Mouse (Mus musculus): ENCODE results near the gene Cep44.

Cep44 gene

DNA sequence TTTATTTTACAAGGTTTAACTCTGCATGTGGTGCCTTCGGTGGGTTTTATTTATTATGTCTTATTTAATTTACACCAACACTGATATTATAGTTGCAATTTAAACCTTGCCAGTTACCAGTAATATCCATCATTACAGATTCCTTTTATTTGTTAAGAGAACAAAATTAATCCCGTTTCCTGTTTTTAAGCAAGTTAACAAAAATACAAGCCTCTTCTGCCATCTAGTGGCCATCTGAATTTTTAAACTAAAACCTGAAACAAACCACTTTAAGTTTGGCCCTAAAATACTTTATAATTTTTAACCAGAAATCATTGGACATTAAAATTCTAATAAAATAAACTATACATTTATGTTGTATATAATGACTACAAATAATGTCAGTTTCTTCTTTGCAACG lies 64.8 kb downstream of the Cep44 start:
- DNase-seq (ENCODE audit: low spot score): peak; percentile 47
